Mouse (Mus musculus): Measurements from ENCODE around the gene Tnni3k. TPM values are rescaled to one million over a fixed set of nuclear protein-coding genes. Genes with fewer than 3 reads are reported as not detected.

Tnni3k gene
- polyA plus RNA-seq (2017; shearing (Covaris generic)): not detected

DNA sequence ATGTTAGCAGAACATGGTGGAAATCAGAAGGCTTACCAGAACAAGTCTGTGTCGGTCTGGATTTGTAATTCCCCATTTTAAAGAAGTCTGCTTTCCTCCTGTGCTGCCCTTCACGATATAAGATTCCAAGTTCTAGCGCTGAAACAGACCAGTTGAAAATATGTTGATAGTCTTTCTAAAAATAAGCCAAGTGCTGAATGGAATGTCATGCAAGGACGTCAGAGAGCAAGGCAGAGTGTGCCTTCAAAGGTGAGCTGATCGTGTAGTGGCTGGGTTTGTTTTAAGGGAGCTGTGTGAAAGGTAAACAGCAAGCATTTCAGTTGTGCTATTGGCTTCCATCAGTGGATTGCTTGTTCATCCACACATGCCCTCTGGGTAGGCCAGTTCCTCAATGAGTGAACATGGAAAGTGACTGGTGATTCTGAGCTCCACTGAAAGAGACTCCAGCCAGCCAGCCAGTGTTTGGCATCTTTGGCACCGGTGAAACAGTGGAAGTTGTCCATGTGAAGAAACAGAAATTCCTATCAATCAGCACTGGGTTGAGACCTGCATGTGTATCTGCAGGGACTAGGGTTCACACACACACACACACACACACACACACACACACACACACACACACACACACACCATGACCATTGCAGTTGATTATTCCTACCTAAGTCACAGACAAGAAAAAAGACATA lies at the start of gene Tnni3k:
Gene Tnni3k, minus strand, starts transcription at position 177 of the 686 bp plus-strand sequence.
- ATAC-seq: no peak

DNA sequence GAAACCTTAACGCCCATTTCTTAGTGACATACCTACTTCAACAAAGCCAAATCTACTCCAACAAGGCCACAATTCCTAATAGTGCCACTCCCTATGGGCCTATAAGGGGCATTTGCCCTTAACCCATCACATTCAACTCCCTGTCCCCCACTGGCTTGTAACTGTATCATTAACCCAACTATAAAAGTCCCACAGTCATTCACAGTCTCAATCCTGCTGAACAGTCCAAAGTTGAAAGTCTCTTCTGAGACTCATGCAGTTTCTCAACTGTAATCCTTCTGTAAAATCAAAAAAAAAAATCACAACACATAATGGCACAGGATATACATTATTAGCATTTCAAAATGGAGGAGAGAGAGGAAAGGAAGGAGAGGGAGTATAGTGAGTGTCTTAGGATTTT lies 44.1 kb upstream of the Tnni3k start:
- ATAC-seq: no peak

DNA sequence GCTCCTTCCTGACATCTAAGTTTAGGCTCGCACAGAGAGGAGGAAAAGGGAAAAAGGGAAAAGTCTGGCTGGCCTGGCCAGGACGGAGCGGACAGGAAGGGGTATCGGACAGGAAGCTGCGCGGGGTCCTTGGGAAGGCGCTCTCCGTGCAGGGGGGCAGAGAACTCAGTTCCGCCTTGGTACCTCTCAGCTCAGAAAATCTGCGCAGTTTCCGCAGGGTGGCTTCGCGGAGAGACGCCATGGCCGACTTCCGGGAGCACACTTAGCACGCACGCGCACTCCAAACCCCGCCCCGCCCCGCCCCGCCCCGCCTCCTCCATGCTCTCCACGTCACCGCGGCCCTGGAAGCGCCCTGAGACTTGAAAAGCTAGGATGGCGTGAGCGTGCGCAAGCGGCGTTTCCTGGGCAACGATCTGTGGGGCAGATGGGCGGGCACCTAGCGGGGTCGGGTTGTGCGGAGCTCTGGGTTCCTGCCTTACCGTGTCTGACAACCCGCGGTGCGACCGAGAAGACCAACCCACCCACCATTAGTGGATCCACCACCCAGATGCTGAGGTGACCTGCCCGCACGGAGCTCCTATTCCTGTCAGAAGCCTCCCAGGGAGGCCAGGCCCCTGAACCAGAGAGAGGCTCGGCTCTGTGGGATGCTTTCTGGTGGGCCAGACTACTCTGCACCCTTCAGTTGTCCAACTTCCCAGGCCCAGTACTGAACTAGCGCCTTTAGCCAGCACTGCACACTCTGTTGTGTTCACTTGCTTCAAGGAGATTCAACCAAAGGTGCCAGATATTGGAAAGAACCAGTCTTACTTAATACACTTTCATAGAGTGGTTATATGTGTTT lies 38.1 kb upstream of the Tnni3k start, which contains the start of the genes Fpgt and Lrriq3:
Gene Fpgt, minus strand, starts transcription at position 288 of the 841 bp plus-strand sequence.
Gene Lrriq3, plus strand, starts transcription at position 319 of the 841 bp plus-strand sequence.
- ATAC-seq: peak; percentile 95

DNA sequence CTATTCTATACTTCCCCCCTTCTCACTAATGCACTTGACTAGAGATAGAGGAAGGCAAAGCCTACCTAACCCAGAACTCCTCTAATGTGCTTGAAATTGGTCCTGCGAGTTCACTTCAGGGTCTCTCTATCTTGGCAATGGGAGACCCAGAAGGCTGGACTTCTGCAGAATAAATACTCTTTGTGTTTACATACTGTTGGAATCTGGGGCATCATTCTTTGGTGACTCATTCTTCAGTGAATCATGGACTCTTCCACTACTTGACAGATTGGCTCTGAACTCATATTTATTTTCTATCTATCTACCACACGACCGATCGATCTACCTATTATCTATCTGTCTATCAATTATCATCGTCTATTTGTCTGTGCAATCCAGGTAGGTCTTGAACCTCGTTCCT lies 36.9 kb upstream of the Tnni3k start:
- ATAC-seq: no peak

DNA sequence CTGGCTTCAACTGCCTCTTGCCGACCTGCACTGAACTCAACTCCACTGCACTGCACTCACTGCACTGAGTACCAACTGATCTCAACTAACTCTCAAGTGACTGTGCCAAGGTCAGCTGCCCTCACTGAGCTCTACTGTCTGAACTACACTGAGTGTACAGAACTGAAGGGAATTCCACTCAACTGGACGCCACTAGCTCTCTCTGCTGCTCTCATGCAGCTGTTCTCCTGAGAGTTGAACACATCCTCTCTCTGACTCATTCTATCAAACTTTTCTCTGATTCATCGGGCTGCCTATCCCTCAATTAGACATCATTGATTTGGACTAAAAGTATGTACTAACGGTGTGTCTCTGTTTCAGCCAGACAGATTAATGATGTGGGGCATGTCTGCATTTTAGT lies 22.7 kb upstream of the Tnni3k start:
- no peak for ATAC-seq

DNA sequence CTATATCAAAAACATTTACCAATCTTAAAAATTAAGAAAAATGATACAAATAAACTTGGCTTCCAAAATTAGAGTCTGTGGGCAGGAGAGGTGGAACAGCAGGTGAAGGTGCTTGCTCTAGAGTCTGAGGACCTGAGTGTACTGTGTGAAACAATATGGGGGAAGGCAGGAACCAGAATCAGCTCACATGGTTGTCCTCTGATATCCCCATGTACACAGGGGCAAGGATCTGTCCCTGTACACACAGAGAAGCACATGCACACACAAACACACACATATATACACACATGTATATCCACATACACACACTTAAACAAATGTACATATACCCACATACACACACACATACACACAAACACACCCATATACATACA lies 4.2 kb upstream of the Tnni3k start:
- ATAC-seq: no peak

DNA sequence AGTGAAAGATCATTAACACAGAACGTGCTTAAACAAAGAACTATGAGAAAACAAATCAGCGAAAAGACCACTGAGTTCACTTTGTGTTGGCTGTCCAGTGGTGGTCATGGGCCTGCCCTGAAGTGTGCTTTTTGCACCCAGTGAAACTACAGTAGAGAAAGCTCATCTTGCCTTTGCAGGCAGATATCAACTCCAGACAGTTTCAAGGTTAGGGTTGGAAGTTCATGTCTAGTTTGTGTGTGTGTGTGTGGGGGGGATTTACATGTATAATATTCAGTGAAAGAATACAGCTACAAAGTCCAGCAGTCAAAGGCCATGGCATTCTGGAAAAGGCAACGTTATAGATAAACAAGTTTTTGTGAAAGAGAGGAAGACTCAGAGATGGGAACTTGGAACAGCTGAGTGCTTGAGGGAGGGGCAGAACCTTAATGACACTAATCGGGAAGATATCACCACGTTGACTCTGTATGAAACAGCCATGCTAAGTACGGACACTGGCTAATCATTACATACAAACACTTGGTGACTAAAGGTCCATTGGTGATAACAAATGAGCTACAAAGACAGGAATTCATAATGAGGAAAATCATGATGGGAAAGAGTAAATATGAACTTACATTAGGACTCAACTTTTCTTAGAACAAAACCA lies 3.7 kb upstream of the Tnni3k start:
- no peak for ATAC-seq

DNA sequence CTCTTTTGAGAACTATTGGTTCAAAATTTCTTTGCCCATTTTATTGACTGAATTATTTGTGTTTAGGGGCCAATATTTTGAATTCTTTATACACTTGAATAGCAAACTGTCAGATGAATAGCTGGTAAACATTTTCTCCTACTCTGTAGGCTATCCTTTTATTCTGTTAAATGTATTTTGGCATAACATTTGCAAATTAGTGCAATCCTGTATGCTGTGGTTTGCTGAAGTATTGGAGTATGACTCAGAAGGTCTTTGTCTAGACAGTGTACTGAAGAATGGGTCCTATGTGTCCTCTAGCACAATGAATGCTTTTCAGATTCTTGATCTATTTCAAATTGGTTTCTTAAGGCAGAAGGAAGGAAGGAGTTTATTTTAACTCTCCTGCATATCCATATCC lies 2.4 kb upstream of the Tnni3k start:
- no peak for ATAC-seq

DNA sequence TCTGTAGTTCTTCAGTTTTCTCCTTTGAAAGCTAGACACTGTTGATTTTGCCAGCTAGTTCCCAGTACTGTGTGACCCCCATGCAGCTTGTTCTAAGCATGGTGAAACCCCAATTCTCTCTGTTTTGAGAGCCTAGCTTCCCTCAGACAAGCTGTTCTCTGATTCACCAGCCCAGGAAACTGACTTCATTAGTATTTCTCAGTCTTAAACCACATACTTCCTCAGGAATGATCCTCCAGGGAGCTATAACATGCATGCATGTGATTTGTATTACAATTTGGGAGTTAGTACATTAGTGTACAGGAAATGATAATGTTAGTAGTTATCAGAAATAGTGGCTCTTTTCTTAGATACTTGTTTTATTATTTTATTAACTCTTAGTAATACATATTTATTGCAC lies 1.4 kb upstream of the Tnni3k start:
- no peak for ATAC-seq

DNA sequence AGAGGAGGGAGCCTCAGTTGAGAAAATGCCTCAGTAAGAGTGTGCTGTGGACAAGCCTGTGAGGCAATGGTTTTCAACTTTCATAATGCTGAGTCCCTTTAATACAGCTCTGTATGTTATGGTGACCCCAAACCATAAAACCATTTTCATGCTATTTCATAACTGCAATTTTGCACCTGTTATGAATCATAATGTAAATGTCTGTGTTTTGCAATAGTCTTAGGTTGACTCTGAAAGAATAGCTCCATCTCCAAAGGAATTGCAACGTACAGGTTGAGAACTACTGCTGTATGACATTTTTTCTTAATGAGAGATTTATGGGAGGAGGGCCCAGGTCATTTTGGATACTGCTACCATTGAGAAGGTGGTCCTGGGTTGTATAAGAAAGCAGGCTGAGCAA lies 2.0 kb downstream of the Tnni3k start:
- no peak for ATAC-seq

DNA sequence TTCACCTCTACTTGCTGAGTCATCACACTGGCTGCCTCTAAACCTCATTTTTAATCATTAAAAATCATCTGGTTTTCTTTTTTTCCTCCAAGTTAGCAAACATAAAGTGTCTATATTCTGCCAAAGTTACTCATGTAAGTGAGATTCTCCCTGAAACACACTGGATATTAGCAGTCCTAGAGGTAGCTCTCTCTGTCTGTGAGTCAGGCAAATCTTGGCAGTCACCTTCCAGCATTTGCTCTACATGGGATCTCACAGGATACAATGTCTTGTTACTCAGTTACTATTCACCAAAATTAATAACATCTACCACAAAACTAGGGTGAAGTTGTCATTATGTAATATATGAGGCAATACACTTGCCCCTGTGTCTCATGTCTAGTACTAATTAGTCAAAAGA lies 3.2 kb downstream of the Tnni3k start:
- ATAC-seq: no peak

DNA sequence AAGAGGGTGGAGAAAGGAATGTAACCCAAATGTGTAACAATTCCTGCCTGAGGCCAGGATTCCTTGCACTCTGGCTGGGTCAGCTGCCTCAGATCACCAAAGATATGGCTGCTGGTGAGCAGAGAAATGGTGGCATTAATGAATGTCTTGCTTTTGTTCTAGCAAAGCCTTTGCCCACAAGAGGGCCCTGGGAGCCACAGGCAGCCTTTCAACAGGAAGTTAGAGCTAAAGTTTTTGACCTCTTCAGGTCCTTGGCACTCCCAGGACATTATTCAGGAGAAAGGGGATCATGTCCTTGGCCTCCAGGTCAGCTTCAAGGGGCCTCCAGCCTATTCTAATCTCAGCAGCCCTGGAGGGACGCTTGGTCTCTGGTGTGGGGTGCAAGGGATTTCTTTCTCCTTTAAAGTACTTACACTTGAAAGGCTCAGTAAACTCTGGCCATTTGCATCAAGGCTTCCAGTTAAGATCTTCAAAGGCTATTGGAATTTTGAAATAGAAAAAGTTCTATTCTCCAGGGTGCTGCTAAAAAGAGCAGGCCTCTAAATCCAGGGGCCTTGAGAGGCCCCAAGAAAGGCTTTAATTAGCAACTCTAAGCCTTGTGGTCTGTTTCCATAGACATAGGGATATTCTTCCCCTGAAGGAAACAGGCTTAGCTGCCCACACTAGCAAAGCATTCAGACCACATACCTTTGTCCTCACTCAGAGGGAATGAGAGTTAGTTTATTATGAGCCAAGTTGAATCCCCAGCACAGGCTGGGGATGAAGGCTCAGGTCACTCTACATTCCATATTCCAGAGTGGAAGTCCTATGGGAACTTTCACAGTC lies 16.0 kb downstream of the Tnni3k start:
- ATAC-seq: no peak

DNA sequence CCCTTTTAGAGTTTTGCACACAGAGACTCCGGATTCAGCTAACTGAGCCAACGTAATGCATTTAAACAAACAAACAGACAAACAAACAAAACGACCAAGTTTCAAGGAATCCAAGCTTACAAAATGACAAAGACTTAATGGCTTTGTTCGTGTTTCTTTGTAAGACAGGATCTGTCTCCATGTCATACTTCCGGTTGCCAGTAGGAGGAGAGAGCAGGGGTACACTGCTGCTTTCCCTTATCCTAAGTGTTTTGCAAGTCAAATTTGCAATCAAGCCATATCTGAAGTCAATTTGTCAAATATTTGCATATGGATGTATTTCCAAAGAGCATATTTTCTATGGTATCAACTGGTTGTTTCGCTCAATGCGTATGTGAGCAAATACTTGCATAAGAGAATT lies 20.9 kb downstream of the Tnni3k start:
- ATAC-seq: no peak

DNA sequence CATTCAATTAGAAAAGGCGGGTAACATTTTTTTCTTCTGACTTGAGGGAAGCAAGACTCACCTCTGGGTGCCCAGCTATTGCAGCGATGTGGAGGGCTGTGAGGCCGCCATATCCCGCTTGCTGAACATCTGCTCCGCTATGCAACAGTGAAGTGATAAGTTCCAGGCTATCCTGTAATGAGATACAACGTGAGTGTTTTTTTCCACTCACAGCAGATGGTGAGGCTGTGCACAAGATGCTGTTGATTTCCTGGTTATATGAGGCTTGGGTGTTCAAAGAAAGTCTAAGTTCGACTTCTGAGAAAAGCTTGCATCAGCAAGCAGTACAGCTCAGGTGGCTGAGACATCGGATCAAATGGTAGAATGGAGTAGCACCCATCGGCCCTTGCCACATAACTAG lies 25.0 kb downstream of the Tnni3k start:
- no peak for ATAC-seq

DNA sequence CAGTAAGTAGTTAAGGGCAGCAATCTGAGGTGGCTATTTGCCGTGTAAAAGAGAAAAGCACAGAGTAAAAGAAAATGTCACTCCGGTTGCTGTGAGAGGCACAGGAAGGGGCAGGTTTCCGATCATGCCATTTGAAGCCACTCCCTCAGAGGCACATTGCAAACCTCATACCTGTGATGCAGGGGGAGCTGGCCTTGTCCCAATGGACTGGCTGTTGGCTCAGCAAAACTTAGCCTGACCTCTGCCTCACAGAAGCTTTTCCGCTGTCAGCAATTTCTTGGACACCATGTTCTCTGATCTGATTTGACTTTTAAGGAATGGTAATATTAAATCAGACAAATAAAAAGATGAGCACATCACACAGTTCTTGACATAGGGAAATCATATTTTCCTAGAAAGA lies 52.4 kb downstream of the Tnni3k start:
- ATAC-seq: no peak

DNA sequence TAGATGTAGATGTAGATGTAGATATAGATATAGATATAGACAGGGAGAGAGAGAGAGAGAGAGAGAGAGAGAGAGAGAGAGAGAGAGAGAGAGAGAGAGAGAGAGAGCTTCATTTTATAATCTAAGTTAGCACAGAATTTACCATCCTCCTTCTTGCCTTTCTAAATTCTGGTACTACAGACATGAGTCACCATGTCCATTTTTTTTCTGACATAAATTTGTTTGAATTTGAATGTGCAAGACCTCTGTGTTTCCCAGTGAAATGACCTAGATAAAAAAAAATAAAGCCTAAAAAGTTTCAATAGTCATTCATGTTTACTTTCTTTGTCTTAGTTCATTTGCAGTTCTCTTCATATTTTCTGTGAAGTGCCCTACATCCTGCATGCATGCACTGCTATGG lies 54.2 kb downstream of the Tnni3k start:
- ATAC-seq: no peak

DNA sequence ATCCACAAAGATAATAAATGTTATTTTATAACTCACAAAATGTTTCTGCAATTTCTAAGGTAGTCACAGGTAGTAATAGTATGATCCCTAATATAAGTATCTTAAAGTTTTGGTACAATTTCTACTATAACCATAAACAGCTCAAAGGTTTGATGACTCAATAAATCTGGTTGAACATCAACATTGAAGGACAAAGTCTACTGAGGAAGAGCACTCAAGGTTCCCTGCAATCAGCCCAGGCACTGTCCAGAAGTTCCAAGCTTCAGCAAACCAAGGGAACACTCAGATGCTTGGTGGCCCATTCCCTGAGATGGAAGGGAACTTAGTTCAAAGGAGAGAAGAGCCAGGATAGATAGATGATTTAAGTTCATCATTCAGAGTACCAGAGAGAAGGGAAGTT lies 62.5 kb downstream of the Tnni3k start:
- no peak for ATAC-seq

DNA sequence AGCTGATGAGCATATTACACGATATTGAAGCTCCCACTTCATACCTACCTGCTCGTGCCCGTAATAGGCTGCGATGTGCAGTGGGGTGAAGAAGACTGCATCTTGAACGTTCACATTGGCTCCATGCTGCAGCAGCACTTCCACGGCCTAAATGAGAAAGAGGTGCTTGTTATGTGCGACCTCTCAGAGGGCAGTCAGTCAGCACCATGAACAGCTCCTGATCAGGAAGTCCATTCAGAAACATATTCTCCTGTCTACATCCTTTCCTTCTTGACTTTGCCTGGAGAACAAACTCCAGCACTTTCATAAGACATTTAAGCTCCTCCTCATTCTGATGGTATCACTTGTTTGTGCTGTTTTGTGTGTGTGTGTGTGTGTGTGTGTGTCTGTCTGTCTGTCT lies 76.1 kb downstream of the Tnni3k start:
- no peak for ATAC-seq

DNA sequence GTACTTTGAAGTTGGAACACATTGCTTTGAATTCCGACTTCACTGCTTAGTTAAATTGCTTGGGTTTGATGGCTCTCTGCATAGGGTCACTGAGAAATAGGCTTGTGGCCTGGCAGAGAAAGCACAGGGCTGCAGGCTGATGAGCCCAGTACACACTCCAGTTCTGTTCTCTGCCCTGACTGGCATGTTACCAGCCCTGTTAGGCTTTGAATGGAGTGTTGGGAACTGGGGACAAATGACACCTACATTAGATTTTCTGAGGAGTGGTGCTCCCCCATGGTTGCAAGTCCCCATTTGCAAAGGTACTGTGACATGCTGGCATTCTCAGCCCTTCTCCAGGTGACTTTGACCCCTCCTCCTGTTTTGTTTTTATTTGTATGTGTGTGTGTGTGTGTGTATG lies 83.6 kb downstream of the Tnni3k start:
- ATAC-seq: no peak

DNA sequence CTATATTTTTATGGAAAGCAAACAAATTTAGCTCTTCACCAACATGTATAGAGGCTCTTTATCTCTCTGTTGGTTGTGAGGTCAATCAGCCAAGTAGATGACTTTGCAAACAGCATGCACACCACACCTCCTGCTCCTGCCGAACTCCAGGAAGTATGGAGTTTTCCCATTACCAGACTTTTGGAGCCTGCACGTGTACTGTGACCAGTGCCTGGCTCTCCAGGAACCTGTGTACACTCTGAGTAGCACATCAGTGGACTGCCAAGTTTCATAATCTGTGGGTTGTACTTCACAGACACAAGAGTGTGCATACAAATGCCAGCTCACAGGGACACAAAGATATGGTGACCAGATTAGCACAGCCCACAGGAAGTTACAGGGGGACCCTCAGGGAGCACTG lies 84.2 kb downstream of the Tnni3k start:
- ATAC-seq: no peak

DNA sequence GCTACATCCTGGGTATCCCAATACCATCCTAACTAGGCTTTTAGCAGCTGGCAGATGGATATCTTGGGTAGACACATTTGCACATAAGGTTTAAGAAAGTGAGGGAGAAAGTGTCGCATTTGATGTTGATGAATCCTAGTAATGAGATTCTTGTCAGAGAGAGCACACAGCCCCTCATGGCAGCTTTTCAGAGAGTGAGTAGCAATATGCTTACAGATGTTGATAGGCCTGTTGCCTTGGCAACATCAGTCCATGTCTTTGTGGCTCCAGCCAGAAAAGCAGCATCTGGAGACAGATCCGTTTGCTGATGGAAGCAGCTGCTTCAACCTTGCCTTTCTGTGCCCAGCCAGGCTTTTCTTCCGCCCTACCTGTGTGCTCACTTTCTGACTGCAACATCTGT lies 93.9 kb downstream of the Tnni3k start:
- no peak for ATAC-seq

DNA sequence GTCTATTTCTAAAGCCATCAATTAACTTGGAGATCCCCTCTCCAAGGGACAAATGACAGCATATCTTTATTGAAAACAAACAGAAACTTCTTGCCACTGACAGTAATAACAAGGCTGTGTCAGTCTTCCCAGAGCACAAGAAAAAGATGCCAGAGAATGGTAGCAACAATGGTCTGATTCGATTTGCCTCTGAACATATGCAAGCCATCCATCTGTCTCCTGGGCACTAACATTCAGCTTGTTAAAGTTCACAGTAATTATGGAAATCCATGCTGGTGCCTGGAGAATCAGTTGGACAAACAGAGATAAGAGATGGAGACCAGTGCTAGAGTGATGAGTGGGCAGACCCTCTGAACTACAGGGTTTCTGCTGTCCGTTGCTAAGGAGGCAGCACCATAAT lies 102.1 kb downstream of the Tnni3k start:
- ATAC-seq: no peak

DNA sequence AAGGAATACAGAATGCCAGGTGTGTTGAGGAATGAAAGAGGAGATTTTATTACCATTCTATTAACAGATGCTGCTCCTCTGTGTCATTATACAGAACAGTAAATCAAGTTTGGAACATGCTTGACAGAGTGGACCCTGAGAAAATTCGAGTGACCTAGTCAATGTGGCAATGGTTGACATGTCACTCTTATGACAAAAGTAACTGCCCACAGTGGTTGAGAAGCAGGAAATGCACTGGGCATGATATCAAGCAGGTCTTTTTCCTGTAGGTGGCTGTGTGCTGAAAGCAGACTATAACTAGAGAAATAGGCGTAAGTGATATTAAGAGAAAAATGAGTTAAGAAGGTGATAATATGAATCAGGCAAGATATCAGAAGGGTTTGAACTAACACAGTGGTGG lies 105.7 kb downstream of the Tnni3k start:
- ATAC-seq: no peak

Measured in inflammation-experienced regulatory T-cells, adult 6 months (primary cell).